Mouse (Mus musculus): ENCODE measurements around the gene Atp1a2. TPM values are rescaled to one million over a fixed set of nuclear protein-coding genes. Genes with fewer than 3 reads are reported as not detected.

The Atp1a2 gene
- polyA plus RNA-seq, 1 experiment from 2014 or later = 17.6 TPM

DNA sequence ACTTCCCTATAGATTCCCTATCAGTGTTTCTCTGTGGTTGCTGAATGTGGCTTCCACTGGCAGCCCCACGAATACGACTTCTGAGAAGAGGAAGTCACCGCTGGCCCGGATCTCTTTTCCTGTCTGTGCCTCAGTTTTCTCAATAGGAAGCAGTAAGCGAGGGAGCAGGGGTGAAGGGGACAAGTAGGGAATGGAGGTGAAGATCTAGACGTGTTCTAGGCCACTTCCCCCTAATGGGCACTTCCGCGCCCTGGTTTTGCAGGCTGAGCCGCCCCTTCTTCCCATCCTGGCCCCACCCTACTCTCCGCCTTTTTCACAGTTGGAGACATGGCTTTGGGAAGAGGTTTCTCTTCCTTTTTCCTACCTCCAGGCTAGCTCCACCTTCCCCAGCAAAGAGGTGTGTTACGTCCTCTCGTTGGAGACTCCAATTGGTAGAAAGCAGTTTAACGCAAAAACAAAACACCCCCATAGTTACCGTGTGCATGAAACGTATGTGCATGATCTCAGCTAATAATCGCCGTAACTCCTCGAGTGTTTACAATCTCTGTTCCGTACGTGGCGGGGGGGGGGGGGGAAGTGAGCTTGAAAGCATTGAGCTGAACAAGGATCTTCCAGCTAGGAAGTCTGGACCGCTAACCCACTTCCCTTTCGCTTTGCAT, 13.5 kb upstream of the Atp1a2 start:
- Histone ChIP-seq H3K36me3 (ENCODE audit: poor library complexity, severe bottlenecking) (peaks cover 8% of the 10 kb centered on the region), H3K4me1 (peaks cover 84% of the 10 kb centered on the region), H3K27me3 (no peaks in the 10 kb centered on the region), H3K9ac (peak overlapping the region; percentile 87), H3K4me2 (peak overlapping the region; percentile 83), H3K4me3 (peak overlapping the region; percentile 68), H3K9me3 (replicated peaks) (no peaks in the 10 kb centered on the region), H3K27ac (peak overlapping the region; percentile 94)
- ATAC-seq = no peak; the same call in 1 of the 2 replicates
- 11% methylated on average over 23 of the region's 23 CpGs for WGBS

DNA sequence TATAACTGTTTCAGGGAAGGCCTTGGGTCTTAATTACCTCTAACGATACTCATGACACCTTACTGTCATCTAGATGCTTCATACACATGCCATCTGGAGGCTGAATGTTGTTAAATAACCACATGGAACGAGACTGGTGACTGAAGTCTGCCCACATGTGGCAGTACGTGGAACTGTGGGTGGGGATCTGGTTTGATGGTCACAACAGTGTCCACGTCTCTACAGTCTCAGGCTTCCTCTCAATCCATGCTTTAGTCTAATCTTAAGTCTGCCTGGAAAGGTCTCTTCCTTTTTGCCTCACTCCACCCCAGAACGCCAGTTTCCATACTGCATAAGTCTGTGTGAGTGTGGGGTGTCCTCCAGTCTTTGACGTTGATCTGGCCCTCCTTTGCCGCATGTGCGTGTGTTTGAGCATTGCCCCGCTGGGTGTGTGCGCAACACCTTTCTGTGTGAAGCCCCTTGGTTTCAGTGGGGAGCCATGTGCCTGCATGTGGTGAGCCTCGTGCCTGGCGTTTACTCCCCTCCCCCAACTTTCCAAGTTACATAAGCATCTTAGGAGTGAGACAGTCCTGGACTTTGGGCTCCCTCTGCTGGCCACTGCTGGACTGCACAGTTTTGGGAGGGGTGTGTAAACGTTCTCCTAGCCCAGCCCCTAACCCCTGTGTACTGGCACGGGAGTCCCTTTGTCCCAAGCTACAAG, 12.0 kb upstream of the Atp1a2 start:
- Histone ChIP-seq H3K27me3 (no peaks in the 10 kb centered on the region), H3K27ac (peak overlapping the region; percentile 82), H3K4me3 (peak overlapping the region; percentile 25), H3K9me3 (replicated peaks) (no peaks in the 10 kb centered on the region), H3K4me2 (peak overlapping the region; percentile 58), H3K9ac (peak overlapping the region; percentile 53), H3K4me1 (peaks cover 68% of the 10 kb centered on the region), H3K36me3 (ENCODE audit: poor library complexity, severe bottlenecking) (no peaks in the 10 kb centered on the region)
- ATAC-seq = peak; percentile 73
- 2% methylated on average over 14 of the region's 14 CpGs for WGBS

DNA sequence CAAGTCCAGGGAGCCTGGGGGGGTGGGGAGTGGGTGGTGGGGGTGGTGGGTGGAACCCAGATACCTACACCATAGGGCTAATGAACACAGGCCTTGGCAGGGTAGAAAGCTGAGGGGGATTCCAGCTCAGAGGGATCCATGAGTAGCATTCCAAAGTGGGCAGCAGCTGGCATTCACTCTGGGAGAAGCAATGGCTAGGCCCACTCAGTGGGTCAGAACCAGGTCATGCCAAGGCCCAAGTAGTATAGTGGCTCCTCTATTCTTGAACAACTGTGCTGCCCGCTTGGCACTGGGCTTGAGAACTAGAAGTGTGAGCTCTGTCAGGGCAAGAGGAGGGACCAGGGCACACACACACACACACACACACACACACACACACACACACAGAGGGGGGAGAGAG, 10.5 kb upstream of the Atp1a2 start:
- peak overlapping the region; percentile 61 for H3K27ac ChIP-seq
- H3K4me1 ChIP-seq = peaks cover 54% of the 10 kb centered on the region
- no peaks in the 10 kb centered on the region for H3K9me3 ChIP-seq (replicated peaks)
- no peak overlapping the region for H3K4me2 ChIP-seq
- no peak overlapping the region for H3K9ac ChIP-seq
- WGBS = 86% methylated on average over 1 of the region's 1 CpGs
- no peaks in the 10 kb centered on the region for H3K36me3 ChIP-seq (ENCODE audit: poor library complexity, severe bottlenecking)
- H3K4me3 ChIP-seq = no peak overlapping the region
- no peak for ATAC-seq
- no peaks in the 10 kb centered on the region for H3K27me3 ChIP-seq

GRCm38 (mm10) chr1:172307936-172308335, 10.1 kb upstream of the Atp1a2 start:
- Histone ChIP-seq H3K4me3 (no peak overlapping the region), H3K9ac (peak overlapping the region; percentile 30; the same call in 1 of the 2 replicates), H3K36me3 (ENCODE audit: poor library complexity, severe bottlenecking) (no peaks in the 10 kb centered on the region), H3K4me2 (no peak overlapping the region), H3K27ac (peak overlapping the region; percentile 61), H3K4me1 (peaks cover 52% of the 10 kb centered on the region), H3K9me3 (replicated peaks) (no peaks in the 10 kb centered on the region), H3K27me3 (no peaks in the 10 kb centered on the region)
- ATAC-seq = no peak
- WGBS = 43% methylated on average over 10 of the region's 10 CpGs

GRCm38 (mm10) chr1:172306885-172307284, 9.0 kb upstream of the Atp1a2 start:
- Histone ChIP-seq H3K4me3 (no peak overlapping the region), H3K9ac (no peak overlapping the region), H3K4me1 (peaks cover 50% of the 10 kb centered on the region), H3K27ac (no peak overlapping the region; the same call in 1 of the 2 replicates), H3K27me3 (no peaks in the 10 kb centered on the region), H3K36me3 (ENCODE audit: poor library complexity, severe bottlenecking) (no peaks in the 10 kb centered on the region), H3K9me3 (replicated peaks) (no peaks in the 10 kb centered on the region), H3K4me2 (no peak overlapping the region)
- WGBS = 67% methylated on average over 6 of the region's 6 CpGs
- ATAC-seq = no peak

- ATAC-seq = no peak
- no peaks in the 10 kb centered on the region for H3K27me3 ChIP-seq
- H3K4me2 ChIP-seq = no peak overlapping the region
- 96% methylated on average over 4 of the region's 4 CpGs for WGBS
- no peaks in the 10 kb centered on the region for H3K9me3 ChIP-seq (replicated peaks)
- no peaks in the 10 kb centered on the region for H3K36me3 ChIP-seq (ENCODE audit: poor library complexity, severe bottlenecking)
- H3K4me3 ChIP-seq = no peak overlapping the region
- H3K4me1 ChIP-seq = peaks cover 49% of the 10 kb centered on the region
- no peak overlapping the region for H3K9ac ChIP-seq
- no peak overlapping the region for H3K27ac ChIP-seq
These were observed 8.3 kb upstream of the Atp1a2 start for GRCm38 (mm10) chr1:172306196-172306595.

DNA sequence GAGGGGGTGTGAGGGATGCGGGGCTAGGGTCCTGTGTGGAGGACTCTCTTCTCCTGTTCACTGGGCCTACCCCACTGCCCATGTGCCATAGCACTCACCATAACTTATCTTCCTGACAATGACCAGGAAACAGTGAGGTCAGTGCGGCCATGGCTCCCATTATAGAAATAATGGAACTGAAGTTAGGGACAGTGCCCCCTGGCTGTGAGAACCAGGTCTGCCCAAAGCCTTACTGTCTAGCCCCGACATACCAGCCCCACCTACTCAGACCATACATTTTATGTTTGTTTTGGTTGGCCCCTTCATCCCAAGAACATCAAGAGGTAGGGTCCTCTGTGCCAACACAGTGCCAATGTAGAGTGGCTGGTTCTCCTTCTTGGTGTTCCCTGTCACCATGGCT, 7.8 kb upstream of the Atp1a2 start:
- H3K4me1 ChIP-seq = peaks cover 51% of the 10 kb centered on the region
- no peaks in the 10 kb centered on the region for H3K36me3 ChIP-seq (ENCODE audit: poor library complexity, severe bottlenecking)
- no peak overlapping the region for H3K4me2 ChIP-seq
- H3K27me3 ChIP-seq = no peaks in the 10 kb centered on the region
- no peaks in the 10 kb centered on the region for H3K9me3 ChIP-seq (replicated peaks)
- H3K27ac ChIP-seq = no peak overlapping the region
- WGBS = 78% methylated on average over 3 of the region's 3 CpGs
- no peak overlapping the region for H3K9ac ChIP-seq
- no peak overlapping the region for H3K4me3 ChIP-seq
- no peak for ATAC-seq

GRCm38 (mm10) chr1:172305153-172305552, 7.3 kb upstream of the Atp1a2 start:
- Histone ChIP-seq H3K36me3 (ENCODE audit: poor library complexity, severe bottlenecking) (no peaks in the 10 kb centered on the region), H3K9me3 (replicated peaks) (no peaks in the 10 kb centered on the region), H3K4me3 (no peak overlapping the region), H3K4me1 (peaks cover 50% of the 10 kb centered on the region), H3K9ac (no peak overlapping the region), H3K27me3 (no peaks in the 10 kb centered on the region), H3K4me2 (no peak overlapping the region), H3K27ac (no peak overlapping the region)
- WGBS = 94% methylated on average over 2 of the region's 2 CpGs
- no peak for ATAC-seq

GRCm38 (mm10) chr1:172304443-172304842, 6.6 kb upstream of the Atp1a2 start:
- Histone ChIP-seq H3K27ac (no peak overlapping the region), H3K9ac (no peak overlapping the region), H3K4me2 (no peak overlapping the region), H3K36me3 (ENCODE audit: poor library complexity, severe bottlenecking) (no peaks in the 10 kb centered on the region), H3K4me3 (no peak overlapping the region), H3K4me1 (peaks cover 44% of the 10 kb centered on the region), H3K9me3 (replicated peaks) (no peaks in the 10 kb centered on the region), H3K27me3 (no peaks in the 10 kb centered on the region)
- no peak for ATAC-seq
- 77% methylated on average over 6 of the region's 6 CpGs for WGBS

GRCm38 (mm10) chr1:172302851-172303250, 5.0 kb upstream of the Atp1a2 start:
- H3K27me3 ChIP-seq = no peaks in the 10 kb centered on the region
- H3K4me1 ChIP-seq = peaks cover 37% of the 10 kb centered on the region
- H3K4me3 ChIP-seq = no peak overlapping the region
- WGBS = 13% methylated on average over 6 of the region's 6 CpGs
- H3K9me3 ChIP-seq (replicated peaks) = no peaks in the 10 kb centered on the region
- H3K36me3 ChIP-seq (ENCODE audit: poor library complexity, severe bottlenecking) = no peaks in the 10 kb centered on the region
- no peak for ATAC-seq
- no peak overlapping the region for H3K27ac ChIP-seq
- H3K4me2 ChIP-seq = no peak overlapping the region
- no peak overlapping the region for H3K9ac ChIP-seq

GRCm38 (mm10) chr1:172302311-172302710, 4.4 kb upstream of the Atp1a2 start:
- WGBS = 65% methylated on average over 3 of the region's 3 CpGs
- H3K27me3 ChIP-seq = no peaks in the 10 kb centered on the region
- no peak for ATAC-seq

GRCm38 (mm10) chr1:172301180-172301579, 3.3 kb upstream of the Atp1a2 start:
- 43% methylated on average over 12 of the region's 12 CpGs for WGBS
- Histone ChIP-seq H3K4me1 (peaks cover 46% of the 10 kb centered on the region), H3K27ac (no peak overlapping the region), H3K4me2 (no peak overlapping the region), H3K27me3 (no peaks in the 10 kb centered on the region), H3K36me3 (ENCODE audit: poor library complexity, severe bottlenecking) (no peaks in the 10 kb centered on the region), H3K9me3 (replicated peaks) (no peaks in the 10 kb centered on the region), H3K4me3 (no peak overlapping the region), H3K9ac (no peak overlapping the region)
- ATAC-seq = no peak

More at GRCm38 (mm10) chr1:172302311-172302710, 4.4 kb upstream of the Atp1a2 start:
- Histone ChIP-seq H3K36me3 (ENCODE audit: poor library complexity, severe bottlenecking) (no peaks in the 10 kb centered on the region), H3K9me3 (replicated peaks) (no peaks in the 10 kb centered on the region), H3K9ac (no peak overlapping the region), H3K4me2 (no peak overlapping the region), H3K4me1 (peaks cover 39% of the 10 kb centered on the region), H3K4me3 (no peak overlapping the region), H3K27ac (no peak overlapping the region)

Measured in forebrain, embryonic 13.5 days (tissue).